Mouse (Mus musculus) regulatory T cell (primary cell): Measurements from ENCODE around the gene Sgca.
"Not testable (repeated sequence)": the region's sequence is repeated elsewhere in the genome, so short reads cannot be mapped to it uniquely, and the experiment has no call there.

Source experiments
- in situ Hi-C: fragments of 300-600 bp; cut with MboI, MseI; formaldehyde crosslinking; loops from one replicate; pipeline ENCODE4 v1.15.1; 2025; ENCODE audit warnings: high pct_unique_total_duplicates

Sgca gene

GRCm38 (mm10) chr11:94986435-94986834 lies 10.3 kb upstream of the Sgca start:
- in situ Hi-C loops, result no loop called here

GRCm38 (mm10) chr11:94985822-94986221 lies 9.7 kb upstream of the Sgca start:
- in situ Hi-C loops, result no loop called here

- in situ Hi-C loops, result no loop called here
Measured at GRCm38 (mm10) chr11:94985140-94985539, 9.0 kb upstream of the Sgca start.

- in situ Hi-C loops, result no loop called here
Measured at GRCm38 (mm10) chr11:94979462-94980179, 3.5 kb upstream of the Sgca start.

GRCm38 (mm10) chr11:94978947-94979346 lies 2.8 kb upstream of the Sgca start:
- in situ Hi-C loops, result no loop called here

GRCm38 (mm10) chr11:94978178-94978915 lies 2.2 kb upstream of the Sgca start:
- in situ Hi-C loops, result no loop called here

- in situ Hi-C loops, result no loop called here
Measured at GRCm38 (mm10) chr11:94974951-94975350, 1.2 kb downstream of the Sgca start.

- in situ Hi-C loops, result no loop called here
Measured at GRCm38 (mm10) chr11:94973313-94973712, 2.8 kb downstream of the Sgca start.

GRCm38 (mm10) chr11:94972887-94973286 lies 3.2 kb downstream of the Sgca start:
- in situ Hi-C loops, result no loop called here

- in situ Hi-C loops, result no loop called here
Measured at GRCm38 (mm10) chr11:94971895-94972615, 4.1 kb downstream of the Sgca start.

- in situ Hi-C loops, result no loop called here
Measured at GRCm38 (mm10) chr11:94970210-94970943, 5.8 kb downstream of the Sgca start.

GRCm38 (mm10) chr11:94969709-94970108 lies 6.4 kb downstream of the Sgca start:
- in situ Hi-C loops, result not testable (repeated sequence)

- in situ Hi-C loops, result no loop called here
Measured at GRCm38 (mm10) chr11:94968187-94968586, 7.9 kb downstream of the Sgca start.

- in situ Hi-C loops, result no loop called here
Measured at GRCm38 (mm10) chr11:94967419-94967818, 8.7 kb downstream of the Sgca start, which contains the start of gene Hils1. Hils1 (plus strand) TSS chr11:94967593.

GRCm38 (mm10) chr11:94962534-94963101 lies 13.5 kb downstream of the Sgca start:
- in situ Hi-C loops, result no loop called here

- in situ Hi-C loops, result no loop called here
Measured at GRCm38 (mm10) chr11:94958065-94958858, 17.9 kb downstream of the Sgca start.

- in situ Hi-C loops, result no loop called here
Measured at GRCm38 (mm10) chr11:94957693-94958064, 18.4 kb downstream of the Sgca start.

GRCm38 (mm10) chr11:94955103-94955502 lies 21.0 kb downstream of the Sgca start:
- in situ Hi-C loops, result no loop called here

GRCm38 (mm10) chr11:94952169-94952568 lies 24.0 kb downstream of the Sgca start:
- in situ Hi-C loops, result no loop called here

- in situ Hi-C loops, result no loop called here
Measured at GRCm38 (mm10) chr11:94945236-94945635, 30.9 kb downstream of the Sgca start.

- in situ Hi-C loops, result no loop called here
Measured at GRCm38 (mm10) chr11:94944295-94944694, 31.8 kb downstream of the Sgca start.
